Mouse (Mus musculus): ENCODE measurements around the gene Kntc1. TPM values are rescaled to one million over a fixed set of nuclear protein-coding genes. Genes with fewer than 3 reads are reported as not detected.

The Kntc1 gene
- polyA plus RNA-seq, 1 experiment = 109 TPM

DNA sequence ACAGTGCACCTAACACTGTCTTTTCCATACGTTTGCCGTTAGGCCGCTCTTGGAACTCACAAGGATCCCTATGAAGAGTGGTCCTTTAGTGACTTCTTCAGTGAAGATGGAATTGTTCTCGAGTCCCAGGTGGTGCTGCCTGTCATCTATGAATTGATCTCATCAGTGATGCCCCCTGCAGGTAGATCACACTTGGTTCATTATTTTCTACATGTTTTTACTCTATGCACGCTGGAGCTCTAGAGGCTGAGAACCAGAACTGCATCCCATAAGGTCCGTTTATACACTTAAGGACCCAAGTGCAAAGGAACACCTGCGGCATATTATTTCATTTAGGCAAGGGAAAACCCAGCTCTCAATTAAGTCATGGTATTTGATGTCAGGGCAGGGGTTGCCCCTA lies 39.5 kb downstream of the Kntc1 start:
- peaks cover 78% of the 10 kb centered on the region for H3K36me3 ChIP-seq (ENCODE audit: control insufficient read depth, insufficient read depth, low read length, poor library complexity, severe bottlenecking)

GRCm38 (mm10) chr5:123793081-123793480 lies 43.6 kb downstream of the Kntc1 start:
- TF ChIP-seq EP300 (IDR thresholded peaks at IDR 0.05; ENCODE audit: insufficient read depth, low read depth, low read length) (no peak), POLR2A (IDR thresholded peaks at IDR 0.05; ENCODE audit: insufficient read depth, low read length) (no peak), CTCF (IDR thresholded peaks at IDR 0.05; ENCODE audit: low read depth, low read length) (no peak)
- H3K9ac ChIP-seq (ENCODE audit: low read depth, poor library complexity, severe bottlenecking) = no peak overlapping the region
- no peaks in the 10 kb centered on the region; the same call in 1 of the 2 replicates for H3K9me3 ChIP-seq (replicated peaks; ENCODE audit: control insufficient read depth, insufficient read depth, low read length, poor library complexity, severe bottlenecking)
- H3K36me3 ChIP-seq (ENCODE audit: control insufficient read depth, insufficient read depth, low read length, poor library complexity, severe bottlenecking) = peaks cover 73% of the 10 kb centered on the region
- no peak overlapping the region for H3K27ac ChIP-seq (ENCODE audit: insufficient read depth, low read length)
- H3K4me1 ChIP-seq (ENCODE audit: control insufficient read depth, insufficient read depth, low read length) = no peaks in the 10 kb centered on the region
- no peaks in the 10 kb centered on the region for H3K27me3 ChIP-seq (ENCODE audit: control insufficient read depth, insufficient read depth, low read length, poor library complexity, severe bottlenecking)
- no peak overlapping the region for H3K4me3 ChIP-seq (ENCODE audit: low read depth, low read length)

More for the DNA sequence above, 39.5 kb downstream of the Kntc1 start:
- H3K9ac ChIP-seq (ENCODE audit: low read depth, poor library complexity, severe bottlenecking) = no peak overlapping the region
- H3K4me3 ChIP-seq (ENCODE audit: low read depth, low read length) = no peak overlapping the region
- no peaks in the 10 kb centered on the region; the same call in 1 of the 2 replicates for H3K9me3 ChIP-seq (replicated peaks; ENCODE audit: control insufficient read depth, insufficient read depth, low read length, poor library complexity, severe bottlenecking)
- TF ChIP-seq CTCF (IDR thresholded peaks at IDR 0.05; ENCODE audit: low read depth, low read length) (no peak), POLR2A (IDR thresholded peaks at IDR 0.05; ENCODE audit: insufficient read depth, low read length) (no peak), EP300 (IDR thresholded peaks at IDR 0.05; ENCODE audit: insufficient read depth, low read depth, low read length) (no peak)
- H3K4me1 ChIP-seq (ENCODE audit: control insufficient read depth, insufficient read depth, low read length) = no peaks in the 10 kb centered on the region
- no peaks in the 10 kb centered on the region for H3K27me3 ChIP-seq (ENCODE audit: control insufficient read depth, insufficient read depth, low read length, poor library complexity, severe bottlenecking)
- H3K27ac ChIP-seq (ENCODE audit: insufficient read depth, low read length) = no peak overlapping the region

GRCm38 (mm10) chr5:123806334-123806733 lies 56.8 kb downstream of the Kntc1 start:
- no peaks in the 10 kb centered on the region for H3K4me1 ChIP-seq (ENCODE audit: control insufficient read depth, insufficient read depth, low read length)
- no peak for TF ChIP-seq CTCF (IDR thresholded peaks at IDR 0.05; ENCODE audit: low read depth, low read length)
- H3K9me3 ChIP-seq (replicated peaks; ENCODE audit: control insufficient read depth, insufficient read depth, low read length, poor library complexity, severe bottlenecking) = no peaks in the 10 kb centered on the region
- H3K27ac ChIP-seq (ENCODE audit: insufficient read depth, low read length) = no peak overlapping the region
- H3K4me3 ChIP-seq (ENCODE audit: low read depth, low read length) = no peak overlapping the region
- H3K36me3 ChIP-seq (ENCODE audit: control insufficient read depth, insufficient read depth, low read length, poor library complexity, severe bottlenecking) = peaks cover 43% of the 10 kb centered on the region
- no peak overlapping the region for H3K9ac ChIP-seq (ENCODE audit: low read depth, poor library complexity, severe bottlenecking)
- H3K27me3 ChIP-seq (ENCODE audit: control insufficient read depth, insufficient read depth, low read length, poor library complexity, severe bottlenecking) = no peaks in the 10 kb centered on the region

DNA sequence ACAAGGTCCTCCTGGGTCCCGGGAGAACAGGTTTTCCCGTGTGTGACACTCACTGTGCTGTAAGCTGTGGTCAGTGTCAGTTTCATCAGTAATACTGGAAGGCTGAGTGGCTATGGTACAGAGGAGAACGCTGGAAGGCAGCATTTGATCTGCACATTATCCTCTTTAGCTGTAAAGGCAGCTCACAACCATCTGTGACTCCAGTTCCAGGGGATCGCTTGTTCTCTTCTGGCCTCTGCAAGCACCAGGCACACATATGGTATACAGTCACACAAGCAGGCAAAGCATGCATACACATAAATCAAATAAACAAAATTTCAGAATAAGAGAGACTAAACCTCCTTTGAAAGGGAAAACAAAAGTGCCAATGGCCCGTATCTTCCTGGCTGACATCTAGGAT lies 59.0 kb downstream of the Kntc1 start:
- TF ChIP-seq CTCF (IDR thresholded peaks at IDR 0.05; ENCODE audit: low read depth, low read length) (no peak), POLR2A (IDR thresholded peaks at IDR 0.05; ENCODE audit: insufficient read depth, low read length) (no peak), EP300 (IDR thresholded peaks at IDR 0.05; ENCODE audit: insufficient read depth, low read depth, low read length) (no peak)
- no peaks in the 10 kb centered on the region for H3K27me3 ChIP-seq (ENCODE audit: control insufficient read depth, insufficient read depth, low read length, poor library complexity, severe bottlenecking)
- no peak overlapping the region for H3K27ac ChIP-seq (ENCODE audit: insufficient read depth, low read length)
- peaks cover 32% of the 10 kb centered on the region for H3K36me3 ChIP-seq (ENCODE audit: control insufficient read depth, insufficient read depth, low read length, poor library complexity, severe bottlenecking)
- H3K9me3 ChIP-seq (replicated peaks; ENCODE audit: control insufficient read depth, insufficient read depth, low read length, poor library complexity, severe bottlenecking) = no peaks in the 10 kb centered on the region
- H3K4me1 ChIP-seq (ENCODE audit: control insufficient read depth, insufficient read depth, low read length) = no peaks in the 10 kb centered on the region
- H3K4me3 ChIP-seq (ENCODE audit: low read depth, low read length) = no peak overlapping the region
- no peak overlapping the region for H3K9ac ChIP-seq (ENCODE audit: low read depth, poor library complexity, severe bottlenecking)

- TF ChIP-seq POLR2A (IDR thresholded peaks at IDR 0.05; ENCODE audit: insufficient read depth, low read length) (no peak), CTCF (IDR thresholded peaks at IDR 0.05; ENCODE audit: low read depth, low read length) (no peak), EP300 (IDR thresholded peaks at IDR 0.05; ENCODE audit: insufficient read depth, low read depth, low read length) (no peak)
- Histone ChIP-seq H3K9me3 (replicated peaks; ENCODE audit: control insufficient read depth, insufficient read depth, low read length, poor library complexity, severe bottlenecking) (no peaks in the 10 kb centered on the region), H3K4me1 (ENCODE audit: control insufficient read depth, insufficient read depth, low read length) (no peaks in the 10 kb centered on the region), H3K4me3 (ENCODE audit: low read depth, low read length) (no peak overlapping the region), H3K27ac (ENCODE audit: insufficient read depth, low read length) (no peak overlapping the region), H3K36me3 (ENCODE audit: control insufficient read depth, insufficient read depth, low read length, poor library complexity, severe bottlenecking) (peaks cover 32% of the 10 kb centered on the region), H3K27me3 (ENCODE audit: control insufficient read depth, insufficient read depth, low read length, poor library complexity, severe bottlenecking) (no peaks in the 10 kb centered on the region), H3K9ac (ENCODE audit: low read depth, poor library complexity, severe bottlenecking) (no peak overlapping the region)
Observed at GRCm38 (mm10) chr5:123809156-123809555, 59.6 kb downstream of the Kntc1 start.

- Histone ChIP-seq H3K27ac (ENCODE audit: insufficient read depth, low read length) (no peak overlapping the region), H3K36me3 (ENCODE audit: control insufficient read depth, insufficient read depth, low read length, poor library complexity, severe bottlenecking) (peaks cover 33% of the 10 kb centered on the region), H3K4me3 (ENCODE audit: low read depth, low read length) (no peak overlapping the region), H3K9me3 (replicated peaks; ENCODE audit: control insufficient read depth, insufficient read depth, low read length, poor library complexity, severe bottlenecking) (no peaks in the 10 kb centered on the region), H3K27me3 (ENCODE audit: control insufficient read depth, insufficient read depth, low read length, poor library complexity, severe bottlenecking) (no peaks in the 10 kb centered on the region), H3K4me1 (ENCODE audit: control insufficient read depth, insufficient read depth, low read length) (no peaks in the 10 kb centered on the region), H3K9ac (ENCODE audit: low read depth, poor library complexity, severe bottlenecking) (no peak overlapping the region)
- TF ChIP-seq EP300 (IDR thresholded peaks at IDR 0.05; ENCODE audit: insufficient read depth, low read depth, low read length) = no peak
- TF ChIP-seq POLR2A (IDR thresholded peaks at IDR 0.05; ENCODE audit: insufficient read depth, low read length) = no peak
- no peak for TF ChIP-seq CTCF (IDR thresholded peaks at IDR 0.05; ENCODE audit: low read depth, low read length)
Observed at GRCm38 (mm10) chr5:123816891-123817290, 67.4 kb downstream of the Kntc1 start.

Data from ES-Bruce4 (cell line).